Mouse (Mus musculus) left cerebral cortex, postnatal 36 days (tissue): ENCODE measurements at regions not wholly inside any gene's neighbourhood (a gene's known extent, or its start where the extent isn't known, plus 50 kb on each side); places are given as distances from the start of the nearest gene placed in this dataset.
A peak's percentile ranks its signal among the peaks of the same experiment; 100 is the strongest.

Experiments
- DNase-seq, 2 experiments: peaks; one replicate each; pipeline ENCODE4 v3.0.0; 2021 to 2022; ENCODE audit warnings: low spot score in 2 of 2, mixed read lengths in 1 of 2
- intact Hi-C: fragments of 180-260 bp; cut with DNase I; formaldehyde crosslinking; loops from one replicate; pipeline ENCODE4 v1.15.1; 2025

DNA sequence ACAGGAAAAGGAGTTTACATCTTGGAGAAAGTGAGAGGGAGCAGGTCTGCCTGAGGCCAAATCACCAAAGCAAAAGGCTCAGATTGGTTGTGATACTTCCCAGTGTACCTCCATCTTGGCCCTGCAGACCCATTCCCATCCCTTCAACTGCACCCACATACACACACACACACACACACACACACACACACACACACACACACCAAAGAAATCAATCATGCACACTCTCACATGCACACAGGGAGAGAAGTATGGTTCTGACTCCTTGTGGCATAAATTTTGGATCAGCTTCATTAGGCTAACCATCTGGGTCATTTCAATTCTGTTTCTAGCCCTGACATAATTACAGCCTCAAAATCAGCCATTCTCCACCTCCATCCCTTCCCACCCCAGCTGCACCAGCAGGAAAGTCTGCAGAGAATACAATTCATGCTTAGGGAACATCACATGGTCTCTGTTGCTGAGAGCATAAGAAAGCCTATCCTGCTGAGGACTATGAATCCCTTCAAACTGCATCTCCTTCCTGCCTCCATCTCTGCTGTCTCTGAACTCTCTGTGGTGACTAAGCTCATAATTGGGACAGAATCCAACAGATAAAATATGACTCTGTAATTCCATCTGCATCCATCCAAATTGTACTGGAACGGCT lies 378.0 kb downstream of the Rapgef2 start:
- peak in 1 of 2 experiments; percentile 13 for DNase-seq
- intact Hi-C loops = loop anchor here (10.0 kb wide), 1 partner anchor 324 kb away; no protein-coding TSS in a partner anchor

DNA sequence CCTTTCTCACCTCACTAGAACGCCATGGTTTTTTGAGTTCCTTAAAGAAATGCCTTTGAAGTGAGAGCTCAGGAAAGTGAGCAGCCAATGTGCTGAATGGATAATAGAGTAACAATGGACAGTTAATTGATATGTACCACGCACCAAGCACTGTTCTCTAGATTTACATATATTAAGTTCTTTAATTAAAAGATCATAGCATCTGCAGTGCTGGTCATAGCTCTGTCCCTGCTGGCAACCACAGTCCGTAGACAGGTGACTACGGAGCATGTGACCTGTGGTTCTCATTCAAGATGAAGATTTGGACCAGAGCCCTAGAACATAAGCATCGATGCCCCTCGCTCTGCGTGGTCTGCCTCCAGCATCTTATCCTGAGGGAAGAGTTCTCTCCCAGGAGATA lies 378.5 kb downstream of the Rapgef2 start:
- intact Hi-C loops = loop anchor here (10.0 kb wide), 1 partner anchor 323 kb away; no protein-coding TSS in a partner anchor
- DNase-seq = no peak

DNA sequence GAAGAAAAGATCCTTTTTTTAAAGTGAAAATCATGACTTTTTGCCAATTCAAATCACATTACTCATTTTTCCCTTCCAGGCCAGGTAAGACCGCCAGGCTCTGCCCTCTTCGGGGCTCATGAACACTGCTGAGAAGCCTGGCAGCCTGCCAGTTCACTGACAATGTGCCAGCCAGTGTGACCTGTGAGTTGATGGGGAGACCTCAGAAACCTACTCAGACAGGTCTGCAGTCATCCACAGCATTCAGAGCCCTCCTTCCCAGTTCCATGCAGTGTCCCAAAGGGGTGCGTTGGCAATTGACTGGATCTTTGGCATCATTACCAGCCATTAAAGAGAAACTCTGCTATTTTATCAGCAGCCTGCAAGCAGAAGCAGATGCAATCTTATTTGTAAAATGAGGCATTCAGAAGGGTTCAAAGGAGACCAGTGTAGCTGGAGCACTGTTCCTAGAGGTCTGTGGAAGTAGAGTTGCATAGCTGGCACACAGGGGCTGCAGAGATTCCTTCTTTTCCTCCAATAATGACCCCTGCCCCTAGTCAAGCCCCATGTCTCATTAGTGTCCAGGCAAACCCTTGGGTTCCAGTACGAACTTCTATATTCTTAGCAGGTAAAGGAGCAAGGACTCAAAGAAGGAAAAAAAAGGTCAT lies 384.4 kb downstream of the Rapgef2 start:
- peak in 1 of 2 experiments; percentile 21 for DNase-seq
- intact Hi-C loops = loop anchor here (10.0 kb wide), 1 partner anchor 317 kb away; no protein-coding TSS in a partner anchor

DNA sequence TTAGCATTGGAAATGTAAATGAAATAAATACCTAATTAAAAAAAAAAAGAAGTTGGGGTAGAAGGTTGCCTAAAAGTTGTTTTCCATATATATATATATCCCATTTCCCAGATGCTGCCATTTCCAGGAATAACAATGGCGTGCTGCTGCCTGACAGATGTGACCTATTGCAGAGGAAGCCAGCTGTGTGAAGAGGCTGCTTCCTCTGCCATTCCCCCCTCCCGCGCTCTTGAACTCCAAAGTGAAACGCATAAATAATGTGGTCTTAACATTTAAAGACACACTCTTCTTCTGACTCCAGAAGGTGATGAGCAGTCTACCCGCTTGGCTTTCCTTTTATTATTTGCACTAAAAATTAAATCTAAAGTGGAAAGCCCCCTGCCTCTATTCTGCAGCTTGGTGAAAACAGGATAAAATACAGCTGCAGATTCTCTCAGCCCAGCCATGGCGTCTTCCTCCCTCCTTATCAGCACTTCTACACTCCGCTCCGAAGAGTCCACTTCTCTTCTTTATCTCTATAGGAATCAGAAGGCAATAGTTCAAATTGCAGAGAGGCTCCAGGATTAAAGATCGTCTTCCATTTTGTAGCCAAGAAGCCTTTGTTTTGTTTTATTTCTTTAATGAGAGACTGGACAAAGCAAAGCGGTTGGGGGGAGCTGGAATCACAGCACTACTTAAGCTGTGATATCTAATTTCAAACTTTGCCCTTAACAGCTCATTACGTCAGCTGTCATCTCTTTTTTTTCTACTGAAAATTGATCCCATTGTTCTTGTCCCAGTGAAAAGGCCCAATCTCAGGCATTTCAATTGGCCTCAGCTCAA lies 385.1 kb downstream of the Rapgef2 start:
- DNase-seq = no peak
- intact Hi-C loops = loop anchor here (10.0 kb wide), 1 partner anchor 316 kb away; no protein-coding TSS in a partner anchor

DNA sequence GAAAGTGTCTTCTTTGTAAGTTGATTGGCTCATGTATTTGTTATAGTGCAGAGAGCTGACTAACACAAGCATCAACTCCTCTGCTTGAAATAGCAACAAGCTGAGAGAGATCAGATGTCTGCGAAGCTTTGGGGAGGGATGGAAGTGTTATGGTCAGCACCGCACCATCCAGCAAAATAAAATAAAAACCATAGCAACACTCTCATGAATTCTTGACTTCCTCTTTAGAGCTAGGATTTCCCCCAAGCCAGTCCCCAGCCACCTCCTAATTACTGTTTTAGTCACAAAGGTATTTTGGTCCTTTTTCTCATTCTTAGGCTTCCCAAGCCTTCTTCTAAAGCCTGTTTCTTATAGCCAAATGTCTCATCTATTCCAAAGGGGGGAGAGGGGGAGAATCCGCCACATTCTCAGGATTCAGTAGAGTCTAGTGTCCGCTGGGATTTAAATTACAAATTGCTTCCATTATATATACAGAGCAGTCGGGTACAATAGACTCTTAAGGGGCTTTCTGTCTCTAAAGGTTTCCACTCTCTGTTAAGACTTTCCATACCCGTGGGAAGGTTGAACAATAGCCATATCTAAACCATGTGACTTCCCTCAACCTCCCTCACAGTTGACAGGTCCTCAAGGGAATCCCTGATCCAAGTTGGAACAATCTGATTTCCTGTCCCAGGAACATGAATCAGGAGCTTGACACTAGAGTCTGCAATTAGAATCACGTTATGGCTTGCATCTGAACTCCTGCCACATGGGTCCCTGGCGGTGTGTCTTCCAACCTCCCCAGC lies 386.7 kb downstream of the Rapgef2 start:
- DNase-seq = no peak
- intact Hi-C loops = loop anchor here (10.0 kb wide), 1 partner anchor 315 kb away; no protein-coding TSS in a partner anchor

DNA sequence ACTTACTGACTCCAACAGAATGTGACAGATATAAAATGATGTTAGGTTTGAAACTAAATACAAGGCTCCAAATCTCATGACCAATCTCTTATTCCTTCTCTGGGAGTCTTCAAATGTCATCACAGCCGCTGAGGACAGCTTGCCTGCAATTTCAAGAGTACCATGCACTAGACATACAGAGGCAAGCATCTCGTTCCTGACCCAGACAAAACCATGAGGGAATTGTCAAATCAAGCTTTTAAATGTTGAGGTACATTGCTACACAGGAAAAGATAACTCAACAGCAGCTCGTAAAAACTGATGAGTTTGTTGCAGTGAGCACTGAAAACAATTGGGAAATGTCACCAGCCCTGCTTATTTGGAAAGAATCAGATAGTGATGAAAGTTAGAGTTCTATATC lies 397.0 kb downstream of the Rapgef2 start:
- intact Hi-C loops = no loop called here
- no peak for DNase-seq

DNA sequence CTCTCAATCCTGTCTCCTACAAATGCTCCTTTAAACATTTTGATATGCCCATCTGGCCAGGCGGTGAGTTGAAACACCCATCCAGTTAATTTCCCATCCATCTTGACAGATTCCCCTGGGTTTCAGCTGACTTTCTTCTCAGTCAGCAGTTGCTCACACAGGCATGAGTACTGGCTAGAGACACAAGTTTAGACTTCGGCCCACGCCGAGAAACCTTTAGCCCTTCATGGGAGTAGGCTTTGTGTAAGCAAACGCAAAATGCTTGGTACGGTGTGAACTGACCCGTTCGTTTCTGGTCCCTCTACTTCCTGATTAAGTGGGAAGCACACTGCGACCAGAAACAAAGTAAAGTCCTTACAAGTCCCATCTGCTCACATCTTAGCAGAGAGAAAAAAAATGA lies 401.6 kb downstream of the Rapgef2 start:
- DNase-seq = no peak
- intact Hi-C loops = no loop called here

DNA sequence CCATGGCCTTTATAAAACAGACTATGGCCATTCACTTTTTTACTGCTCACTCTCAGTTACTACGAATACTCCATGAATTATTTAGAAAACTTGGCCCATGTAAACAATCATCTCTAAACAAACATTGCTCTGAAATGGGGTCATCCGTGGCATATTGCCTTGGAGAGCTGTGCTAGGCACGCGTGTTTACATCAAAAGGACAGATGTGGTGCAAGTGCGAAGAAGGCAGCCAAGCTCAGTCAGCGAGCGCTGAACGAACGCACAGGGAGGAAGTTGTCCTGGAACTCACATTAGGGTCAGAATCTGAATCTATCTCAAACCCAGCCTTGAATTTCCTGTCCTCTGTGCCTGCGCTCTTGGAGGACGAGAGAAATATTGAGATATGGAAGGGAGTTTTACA lies 402.3 kb downstream of the Rapgef2 start:
- intact Hi-C loops = no loop called here
- no peak for DNase-seq

DNA sequence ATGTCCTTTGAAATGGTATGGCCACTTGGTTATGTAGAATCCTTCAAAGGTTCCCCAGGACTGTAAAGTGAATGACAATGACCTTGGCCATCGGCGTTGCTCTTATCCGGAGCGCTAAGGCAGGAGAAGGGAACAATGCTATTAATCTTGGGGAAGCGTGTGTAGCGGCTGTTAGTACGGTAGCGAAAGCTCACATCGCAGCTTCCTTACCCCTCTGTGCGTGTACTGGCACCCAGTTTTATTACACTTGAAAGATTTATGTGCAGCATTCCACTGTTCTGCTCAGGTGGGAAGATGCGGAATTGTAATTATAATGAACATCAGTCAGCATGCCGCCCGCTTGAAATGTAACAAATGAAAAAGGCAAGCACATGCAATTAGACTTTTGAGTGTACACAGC lies 406.2 kb downstream of the Rapgef2 start:
- DNase-seq = no peak
- intact Hi-C loops = no loop called here

DNA sequence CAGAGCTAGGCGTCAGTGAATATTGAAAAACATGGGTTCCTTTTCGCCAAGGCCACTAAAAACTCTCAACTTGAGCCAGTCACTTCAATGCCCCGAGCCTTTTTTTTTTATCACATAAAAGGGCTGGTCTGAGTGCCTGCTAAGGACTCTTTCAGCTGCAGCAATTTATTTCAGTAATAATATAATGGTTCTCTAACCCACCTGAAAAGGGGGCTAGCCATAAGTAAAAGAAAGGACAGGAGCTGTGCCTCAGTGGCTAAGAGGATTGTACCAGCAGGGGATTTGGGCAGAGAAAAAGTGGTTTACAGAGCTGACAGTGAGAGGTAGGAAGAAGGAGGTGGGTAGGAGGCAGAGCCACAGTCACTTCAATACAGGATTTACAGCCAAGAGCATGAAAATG lies 409.0 kb downstream of the Rapgef2 start:
- no peak for DNase-seq
- intact Hi-C loops = no loop called here

DNA sequence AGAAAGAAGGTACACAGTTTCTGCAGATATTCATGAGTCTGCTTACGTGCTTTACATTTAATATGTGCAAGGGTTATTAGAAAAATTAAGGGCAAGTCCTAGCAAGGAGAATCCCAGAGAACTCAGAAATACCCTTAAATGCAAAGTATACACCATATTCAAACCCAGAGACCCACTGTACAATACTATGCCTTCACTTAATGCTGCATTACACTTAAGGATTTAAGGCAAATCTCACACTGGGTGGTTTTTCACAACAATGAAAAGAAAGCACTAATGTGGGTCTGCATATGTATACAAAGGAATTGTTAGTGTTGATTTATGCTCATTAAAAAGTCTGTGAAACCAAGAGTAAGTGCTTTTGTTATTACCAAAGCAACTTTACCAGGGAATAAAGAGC lies 419.4 kb downstream of the Rapgef2 start:
- no peak for DNase-seq
- intact Hi-C loops = no loop called here

DNA sequence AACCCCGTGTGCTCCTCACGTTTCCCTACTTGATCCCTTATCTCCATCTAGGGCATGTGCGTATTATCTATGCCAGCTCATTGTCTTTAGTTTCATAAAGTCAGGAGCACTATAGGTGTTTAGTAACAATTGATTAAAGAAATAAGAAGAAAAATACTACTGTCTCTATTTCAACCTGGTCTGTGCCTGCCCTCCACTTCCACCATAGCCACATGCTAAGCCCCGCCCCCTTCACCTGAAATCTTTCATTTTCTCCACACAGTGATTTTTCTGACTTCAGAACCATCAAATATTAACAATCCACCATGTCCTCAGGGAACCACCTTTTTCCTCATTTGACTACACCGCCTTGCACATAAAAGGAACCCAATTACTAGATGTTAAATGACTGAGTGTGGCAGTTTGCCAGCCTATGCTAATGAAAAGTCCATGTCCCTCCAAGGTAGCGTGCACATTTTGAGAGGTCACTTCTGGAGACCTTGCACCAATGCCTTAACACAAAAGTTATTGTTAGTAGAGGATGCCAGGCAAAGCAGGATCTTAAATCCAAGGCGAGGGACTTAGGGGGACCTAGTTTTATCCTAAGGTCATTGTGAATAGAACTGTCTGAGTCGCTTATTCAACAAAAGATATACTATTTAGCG lies 420.1 kb downstream of the Rapgef2 start:
- intact Hi-C loops = no loop called here
- no peak for DNase-seq

DNA sequence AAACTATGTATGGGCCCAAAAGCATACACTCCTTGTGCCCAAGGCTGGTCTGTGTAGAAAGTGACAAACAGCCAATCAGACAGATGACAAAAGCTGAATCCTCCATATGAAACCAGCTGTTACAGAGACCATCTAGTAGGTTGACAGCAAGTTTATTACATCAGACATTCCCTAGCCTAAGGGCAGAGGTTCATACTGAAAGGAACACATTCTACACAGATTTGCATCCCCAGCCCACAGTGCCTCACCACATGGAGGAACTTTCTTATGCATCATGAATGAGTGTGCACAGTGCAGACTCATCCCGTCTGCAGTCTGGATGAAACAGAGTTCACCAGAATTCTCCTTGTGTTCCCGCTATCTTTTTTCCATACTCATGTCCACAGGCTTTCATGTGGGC lies 423.3 kb downstream of the Rapgef2 start:
- intact Hi-C loops = loop anchor here (5.0 kb wide), 1 partner anchor 479 kb away; no protein-coding TSS in a partner anchor
- DNase-seq = no peak

DNA sequence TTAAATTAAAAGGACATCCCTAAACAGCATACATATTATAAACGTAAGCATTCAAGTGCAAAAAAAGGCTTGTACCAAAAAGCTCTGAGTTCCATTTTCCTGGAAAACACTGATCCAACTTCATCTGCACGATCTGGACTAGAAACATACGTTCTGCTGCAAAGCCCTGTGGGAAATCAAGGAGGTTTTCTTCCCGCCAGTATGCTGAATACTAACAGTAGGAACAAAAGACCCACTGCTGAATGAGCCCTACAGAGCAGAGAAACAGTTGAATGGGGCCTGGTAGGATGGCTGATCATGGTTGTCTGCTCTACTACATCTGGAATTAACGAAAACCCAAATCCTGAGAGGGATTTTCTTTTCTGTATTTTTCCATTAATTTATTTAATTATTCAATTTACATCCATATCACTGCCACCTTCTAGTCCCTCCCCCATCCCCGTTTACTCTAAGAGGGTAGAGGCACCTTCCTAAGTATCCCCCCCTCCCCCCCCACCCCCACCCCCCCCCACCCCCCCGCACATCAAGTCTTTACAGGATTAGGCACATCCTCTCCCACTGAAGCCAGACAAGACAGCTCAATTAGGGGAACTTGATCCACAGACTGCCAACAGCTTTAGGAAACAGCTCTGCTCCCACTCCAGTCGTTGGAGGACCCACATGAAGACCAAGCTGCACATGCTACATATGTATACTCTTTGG lies 439.5 kb downstream of the Rapgef2 start:
- intact Hi-C loops = no loop called here
- DNase-seq = no peak

DNA sequence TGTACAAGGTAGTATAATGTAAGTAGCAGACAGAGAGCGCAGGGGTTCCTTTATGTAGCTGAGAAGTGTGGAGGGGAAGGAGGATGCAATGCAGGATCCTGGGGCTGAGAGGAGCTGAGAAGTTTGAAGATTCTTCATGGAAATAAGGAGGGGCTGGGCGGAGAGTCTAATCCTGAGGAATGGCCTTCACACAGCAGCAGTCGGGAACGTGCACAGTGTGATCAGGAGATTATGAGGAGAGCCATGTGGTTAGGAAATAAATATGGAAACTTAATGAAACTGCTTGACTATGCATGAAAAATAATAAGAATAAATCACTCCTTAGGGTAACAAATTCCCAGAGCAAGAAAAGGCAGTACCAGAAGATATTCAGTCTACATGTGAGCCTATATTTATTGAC lies 445.1 kb downstream of the Rapgef2 start:
- intact Hi-C loops = no loop called here
- no peak for DNase-seq

DNA sequence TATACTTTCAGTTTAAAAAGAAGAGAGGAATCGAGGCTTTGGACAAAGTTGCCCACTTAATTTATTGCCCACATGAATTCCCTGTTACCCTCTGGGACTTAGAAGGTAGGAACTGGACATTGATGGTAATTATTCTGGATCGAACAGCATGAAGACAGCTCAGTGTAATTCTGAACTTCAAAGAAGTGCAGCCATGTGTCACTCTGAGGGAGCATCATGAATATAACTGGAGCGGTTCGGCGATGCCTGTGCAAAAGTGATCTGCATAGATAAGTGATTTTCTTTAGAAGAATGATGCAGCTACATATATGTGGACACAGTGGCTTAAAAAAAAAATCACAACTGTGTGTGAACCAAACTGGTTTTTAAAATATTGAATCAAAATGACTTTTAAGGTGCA lies 449.5 kb downstream of the Rapgef2 start:
- intact Hi-C loops = no loop called here
- no peak for DNase-seq

DNA sequence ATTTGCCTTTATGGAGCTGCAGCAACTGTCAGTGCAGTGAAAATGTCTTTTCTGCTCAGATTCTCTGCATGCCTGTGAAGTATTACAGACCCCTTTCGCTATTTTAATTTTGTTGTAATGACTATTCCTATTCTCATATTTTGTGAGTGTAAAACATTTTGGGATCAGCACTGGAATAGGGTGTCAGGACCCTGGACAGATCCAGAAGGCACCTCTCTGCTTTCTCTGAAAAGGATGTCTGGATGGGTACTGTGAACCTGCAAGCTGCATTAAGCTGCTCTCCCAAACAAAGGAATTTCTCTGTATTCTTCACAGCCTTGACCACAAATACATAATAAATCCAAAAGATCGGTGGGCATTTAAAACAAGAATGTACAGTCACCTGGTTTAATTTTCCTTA lies 460.8 kb downstream of the Rapgef2 start:
- intact Hi-C loops = no loop called here
- no peak for DNase-seq

DNA sequence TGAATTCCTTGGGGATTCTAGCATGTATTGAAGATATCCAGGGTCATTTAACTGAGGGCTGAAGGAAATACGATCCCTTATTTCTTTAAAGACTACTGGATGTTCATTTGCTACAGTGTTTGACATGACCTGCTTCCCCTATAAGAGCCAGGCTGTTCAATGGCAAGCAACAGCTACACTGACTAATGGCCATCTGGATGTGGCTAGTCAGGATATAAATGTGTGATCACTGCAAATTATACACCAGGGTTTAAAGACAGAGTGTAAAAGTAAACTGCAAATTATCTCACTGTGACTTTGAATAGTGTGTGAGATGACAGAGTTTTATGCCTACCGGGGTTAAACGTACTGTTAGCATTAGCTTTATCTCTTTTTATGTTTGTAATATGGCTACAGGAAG lies 473.9 kb downstream of the Rapgef2 start:
- intact Hi-C loops = no loop called here
- DNase-seq = no peak
